Mouse (Mus musculus) layer of hippocampus, adult 2 months (tissue): ENCODE results near the gene Rap1a. TPM values are rescaled to one million over a fixed set of nuclear protein-coding genes. Genes with fewer than 3 reads are reported as not detected.

Experiments used
- DNase-seq, 2 experiments: peaks; one replicate each; pipeline ENCODE4 v3.0.0; 2022; ENCODE audit warnings: low spot score in 2 of 2
- H3K27ac ChIP-seq: fragments of 200-600 bp; 2 replicates; pipeline ENCODE4 v1.8.1; 2022
- H3K4me3 ChIP-seq: fragments of 200-600 bp; 2 replicates; pipeline ENCODE4 v1.8.1; 2022; ENCODE audit warnings: mild to moderate bottlenecking
- CTCF ChIP-seq: fragments of 200-600 bp; conservative IDR thresholded peaks from 2 replicates; pipeline ENCODE4 v1.8.1; 2022; ENCODE audit warnings: antibody characterized with exemption, mild to moderate bottlenecking, moderate library complexity
- total RNA-seq, 2 experiments: library from RNA; stranded (reverse); gene quantifications; 2 replicates each; pipeline ENCODE4 v1.2.3; 2021

Rap1a gene
- total RNA-seq, 2 experiments from 2014 or later: 94.6 to 101 TPM

GRCm38 (mm10) chr3:105699241-105699933, 101.7 kb downstream of the Rap1a start:
- H3K4me3 ChIP-seq: no peak overlapping the region
- no peak overlapping the region for H3K27ac ChIP-seq
- no peak for TF ChIP-seq CTCF
- no peak for DNase-seq

DNA sequence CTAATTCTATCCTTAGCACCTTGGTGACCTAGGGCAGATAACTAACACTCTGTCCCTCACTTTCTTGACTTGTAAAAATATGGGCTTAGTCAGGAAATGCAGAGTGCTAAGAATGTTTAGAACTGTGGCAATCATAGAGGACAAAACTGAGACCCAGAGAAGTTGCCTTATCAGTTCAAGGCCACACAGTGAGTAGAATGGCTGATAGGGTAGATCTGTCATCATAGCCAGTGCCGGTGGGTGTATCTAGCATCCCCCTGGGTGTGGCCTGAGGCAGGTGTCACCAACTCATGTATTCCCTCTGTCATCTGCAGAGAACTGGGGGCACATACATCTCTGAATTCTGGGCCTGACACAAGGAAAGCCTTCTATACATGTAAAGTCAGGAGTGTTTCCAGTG, 102.8 kb downstream of the Rap1a start:
- TF ChIP-seq CTCF: no peak
- H3K4me3 ChIP-seq: no peak overlapping the region
- H3K27ac ChIP-seq: no peak overlapping the region
- no peak for DNase-seq

- Histone ChIP-seq H3K4me3 (no peak overlapping the region), H3K27ac (peak overlapping the region; percentile 85; the same call in 1 of the 2 replicates)
- no peak for DNase-seq
- TF ChIP-seq CTCF: no peak
Measured at GRCm38 (mm10) chr3:105697148-105697441, 104.0 kb downstream of the Rap1a start.

GRCm38 (mm10) chr3:105696387-105697147, 104.6 kb downstream of the Rap1a start:
- no peak for DNase-seq
- peak overlapping the region; percentile 9; the same call in 1 of the 2 replicates for H3K4me3 ChIP-seq
- no peak for TF ChIP-seq CTCF
- peak overlapping the region; percentile 85 for H3K27ac ChIP-seq

- DNase-seq: no peak
- H3K27ac ChIP-seq: peak overlapping the region; percentile 85
- peak overlapping the region; percentile 9; the same call in 1 of the 2 replicates for H3K4me3 ChIP-seq
- TF ChIP-seq CTCF: no peak
Measured at GRCm38 (mm10) chr3:105695476-105696386, 105.4 kb downstream of the Rap1a start.

DNA sequence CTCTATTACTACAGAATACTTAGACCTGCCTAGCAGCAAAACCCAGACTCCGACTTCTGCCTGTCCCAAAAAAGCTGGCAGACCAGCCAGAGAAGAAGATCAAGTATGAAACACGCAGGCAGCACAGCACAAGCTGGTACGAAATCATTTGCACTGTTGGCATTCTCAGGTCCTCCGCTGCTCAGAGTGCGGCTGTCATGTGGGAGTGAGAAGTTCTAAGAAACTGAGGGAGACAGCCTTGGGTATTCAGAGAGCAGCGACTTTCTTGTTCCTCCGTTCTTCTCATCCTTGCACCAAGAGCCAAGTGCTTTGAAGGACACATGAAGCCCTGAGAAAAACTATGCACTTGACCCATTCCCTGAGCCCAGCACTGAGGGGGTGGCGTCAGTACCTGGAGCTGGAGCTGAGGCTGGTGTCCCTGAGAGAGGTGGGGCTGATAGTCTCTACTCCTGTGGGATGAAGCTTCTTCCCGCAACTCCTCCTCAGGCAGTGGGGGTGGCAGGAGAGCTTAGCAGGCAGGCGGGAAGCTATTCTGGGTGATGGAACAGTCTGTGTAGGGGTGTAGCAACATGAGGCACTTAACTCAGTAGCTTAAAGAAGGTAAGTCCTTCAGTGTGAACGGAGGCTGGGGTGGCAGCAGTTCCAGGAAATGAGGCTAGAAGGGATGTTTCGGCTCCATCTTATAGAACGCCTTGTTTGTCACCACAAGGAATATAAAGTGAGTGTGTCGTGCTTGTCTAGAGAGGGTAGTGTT, 107.6 kb downstream of the Rap1a start:
- Histone ChIP-seq H3K27ac (peak overlapping the region; percentile 89), H3K4me3 (no peak overlapping the region)
- no peak for TF ChIP-seq CTCF
- peak; percentile 51 to 81 for DNase-seq

- Histone ChIP-seq H3K4me3 (no peak overlapping the region), H3K27ac (peak overlapping the region; percentile 96; the same call in 1 of the 2 replicates)
- TF ChIP-seq CTCF: no peak
- no peak for DNase-seq
Measured at GRCm38 (mm10) chr3:105688536-105688935, 112.6 kb downstream of the Rap1a start.

DNA sequence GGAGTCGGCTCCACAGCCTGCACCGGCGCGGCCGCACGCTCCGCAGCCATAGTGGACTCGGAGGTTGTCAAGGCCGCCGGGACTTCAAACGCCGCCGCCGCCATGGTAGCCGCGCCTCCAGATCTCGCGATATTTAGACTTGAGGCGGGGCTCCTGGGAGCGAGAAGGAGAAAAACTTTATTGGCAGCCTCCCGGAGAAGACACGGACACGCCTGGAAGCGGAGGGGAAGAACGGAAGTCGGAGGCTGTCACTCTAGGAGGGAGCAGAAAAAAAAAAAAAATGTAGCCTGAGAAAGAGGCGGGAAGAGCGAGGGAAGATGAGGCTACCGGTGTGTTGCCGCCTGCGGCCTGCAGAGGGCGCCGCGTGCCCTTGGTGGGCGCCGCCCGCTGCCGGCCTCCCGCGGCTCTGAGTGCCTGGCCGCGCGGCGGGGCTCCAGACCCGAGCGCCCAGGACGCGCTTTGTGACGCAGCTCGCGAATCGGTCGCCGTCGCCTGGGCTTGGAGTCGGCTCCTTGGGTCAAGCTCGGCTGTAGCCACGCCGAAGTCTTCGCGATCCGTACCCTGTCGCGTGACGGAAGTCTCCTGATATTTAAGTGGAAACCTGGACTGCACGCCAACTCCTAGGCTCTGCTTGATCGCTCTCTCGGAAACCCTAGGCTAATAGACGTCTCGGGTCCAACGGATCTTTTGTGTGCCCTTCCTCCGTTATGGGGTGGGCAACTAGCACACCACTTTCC, 113.6 kb downstream of the Rap1a start, which contains the start of gene Ddx20:
Gene Ddx20 (minus strand): TSS at position 251 of the 737 bp plus-strand sequence.
- peak within 1 kb of the TSS; percentile 78 for H3K4me3 ChIP-seq
- peak; percentile 87 to 97 for DNase-seq
- peak; percentile 95 for TF ChIP-seq CTCF
- peak within 1 kb of the TSS; percentile 96 for H3K27ac ChIP-seq

DNA sequence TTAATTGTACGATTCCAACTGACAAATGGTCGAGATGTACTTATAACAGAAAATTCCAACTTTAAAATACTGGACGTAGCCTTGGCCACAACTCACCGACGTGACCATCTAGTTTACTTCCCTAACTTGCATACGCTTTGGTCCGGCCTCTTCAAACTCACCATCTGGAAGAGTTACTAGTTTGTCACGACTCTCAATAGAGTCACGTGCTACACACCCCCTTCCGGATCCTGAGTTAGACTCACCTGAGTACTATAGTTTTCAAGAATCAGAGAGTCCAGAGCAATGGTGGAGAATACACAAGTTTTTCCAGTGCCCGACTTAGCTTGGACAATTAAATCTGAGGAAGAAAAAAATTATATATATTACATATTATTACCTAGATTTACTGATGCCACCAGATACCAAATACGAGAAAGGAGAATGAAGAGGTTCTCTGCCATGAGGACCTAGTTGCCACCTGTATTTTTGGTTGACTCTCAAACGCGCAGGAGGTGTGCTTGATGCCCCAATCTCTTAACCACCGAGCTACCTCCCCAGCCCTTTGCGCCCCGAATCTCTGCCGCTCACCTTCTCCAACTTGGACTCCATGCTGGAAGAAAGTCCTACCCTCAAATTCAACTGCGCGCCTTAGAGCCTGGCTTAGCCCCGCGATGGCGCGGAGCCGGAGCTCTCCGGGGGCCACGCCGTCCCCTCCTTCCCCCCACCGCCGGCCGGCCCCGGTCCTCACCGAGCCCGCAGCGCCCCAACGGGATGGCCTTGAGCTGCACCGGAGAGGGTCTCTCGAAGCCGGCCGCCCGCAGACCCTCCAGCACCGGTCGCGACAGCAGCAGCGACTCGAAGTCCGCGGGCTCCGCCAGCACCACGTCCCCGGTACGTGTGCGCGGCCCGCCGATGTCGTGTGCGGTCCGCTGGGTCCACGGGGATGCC, 114.5 kb downstream of the Rap1a start:
- TF ChIP-seq CTCF: no peak
- H3K27ac ChIP-seq: peak overlapping the region; percentile 96
- DNase-seq: no peak
- peak overlapping the region; percentile 78 for H3K4me3 ChIP-seq

GRCm38 (mm10) chr3:105680346-105680745, 120.8 kb downstream of the Rap1a start:
- H3K4me3 ChIP-seq: no peak overlapping the region
- no peak overlapping the region for H3K27ac ChIP-seq
- no peak for TF ChIP-seq CTCF
- no peak for DNase-seq

Other genes with a start within 250 kb of the Rap1a start
- gene Ddx20, start 113.8 kb downstream of the Rap1a start, total RNA-seq: 10 to 100 TPM; 12.5 to 12.9 TPM
- gene Inka2, start 96.7 kb downstream of the Rap1a start, total RNA-seq: 10 to 100 TPM; 74.1 to 74.9 TPM
- gene Adora3, start 69.5 kb upstream of the Rap1a start, total RNA-seq: 1 to 10 TPM in 1 of 2 experiments, under 1 TPM in 1; 0.82 to 1.2 TPM
- 1 to 10 TPM in 1 of 2 experiments, under 1 TPM in 1; 0.37 to 1.1 TPM for gene Tmigd3, start 69.6 kb upstream of the Rap1a start, total RNA-seq
- gene I830077J02Rik, start 131.3 kb upstream of the Rap1a start, total RNA-seq: 1 to 10 TPM in 1 of 2 experiments, under 1 TPM in 1; 0.98 to 1.2 TPM
- gene Wdr77, start 158.0 kb upstream of the Rap1a start, total RNA-seq: 10 to 100 TPM; 49.6 to 50.6 TPM
- 100 to 1,000 TPM; 250 to 262 TPM for gene Atp5f1, start 158.8 kb upstream of the Rap1a start, total RNA-seq
- gene Ovgp1, start 172.4 kb upstream of the Rap1a start, total RNA-seq: 1 to 10 TPM; 2.4 to 3.7 TPM
- gene Pifo, start 213.3 kb upstream of the Rap1a start, total RNA-seq: under 1 TPM in 1 of 2 experiments, not detected in 1; 0.72 TPM
- gene Chil5, start 231.5 kb upstream of the Rap1a start, total RNA-seq: not detected